Mouse (Mus musculus): ENCODE data around the gene Cbwd1.

Gene Cbwd1

DNA sequence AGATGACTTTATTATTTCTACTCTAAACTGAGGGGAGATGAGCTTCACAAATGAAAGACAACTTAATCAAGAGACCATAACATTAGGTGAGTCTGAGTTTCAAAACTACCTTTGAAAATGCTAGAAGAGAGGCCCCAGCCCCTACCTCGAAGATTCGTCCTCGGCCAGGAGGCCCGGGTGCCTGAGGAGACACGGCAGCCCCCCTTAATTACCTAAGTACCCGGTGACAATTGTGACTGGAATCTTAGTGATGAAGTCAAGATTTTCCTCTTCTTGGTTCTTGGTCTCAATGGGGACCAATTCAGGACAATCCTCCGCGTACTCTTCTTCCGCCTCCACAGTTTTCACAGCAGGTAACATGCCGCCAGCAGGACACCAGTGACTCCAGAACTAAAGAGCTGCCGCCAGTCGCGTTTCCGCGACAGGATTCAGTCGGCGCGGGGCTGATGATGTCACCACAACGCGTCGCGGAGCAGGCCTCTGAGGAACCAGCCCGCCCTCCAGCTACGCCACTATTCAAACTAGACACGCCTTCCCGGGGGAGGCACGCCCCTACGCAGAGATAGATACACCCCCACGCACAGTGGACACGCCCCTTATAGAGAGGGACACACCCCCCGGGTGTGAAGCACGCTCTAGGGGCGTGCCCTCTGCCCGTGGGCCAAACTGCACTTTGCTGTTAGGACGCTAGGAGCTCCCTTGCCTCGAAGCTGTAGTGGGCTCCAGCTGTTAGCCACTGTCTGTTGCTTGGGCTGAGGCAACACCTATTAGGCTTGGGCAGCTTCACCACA lies at the start of gene Cbwd1:
Cbwd1 (minus strand) TSS at position 439 of the 791 bp plus-strand sequence.
- DNase-seq = peak; percentile 98

DNA sequence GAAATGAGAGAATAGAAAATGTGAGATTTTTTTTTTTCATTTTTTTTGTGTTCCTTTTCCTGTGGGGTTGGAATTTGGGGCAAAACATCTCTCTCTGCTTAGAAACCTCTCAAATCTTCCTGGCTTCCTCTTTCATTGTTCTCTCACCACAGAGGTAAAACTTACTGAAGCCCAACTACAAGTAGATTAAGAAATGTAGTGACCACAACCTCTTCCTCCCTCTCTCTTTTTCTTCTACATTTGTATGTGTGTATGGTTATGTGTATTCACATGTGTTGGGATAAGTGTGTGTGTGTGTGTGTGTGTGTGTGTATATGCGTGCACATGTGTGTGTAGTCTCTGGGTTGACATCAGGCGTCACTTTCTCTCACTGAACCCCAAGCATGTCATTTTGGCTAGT lies 47.1 kb upstream of the Cbwd1 start:
- DNase-seq = no peak

DNA sequence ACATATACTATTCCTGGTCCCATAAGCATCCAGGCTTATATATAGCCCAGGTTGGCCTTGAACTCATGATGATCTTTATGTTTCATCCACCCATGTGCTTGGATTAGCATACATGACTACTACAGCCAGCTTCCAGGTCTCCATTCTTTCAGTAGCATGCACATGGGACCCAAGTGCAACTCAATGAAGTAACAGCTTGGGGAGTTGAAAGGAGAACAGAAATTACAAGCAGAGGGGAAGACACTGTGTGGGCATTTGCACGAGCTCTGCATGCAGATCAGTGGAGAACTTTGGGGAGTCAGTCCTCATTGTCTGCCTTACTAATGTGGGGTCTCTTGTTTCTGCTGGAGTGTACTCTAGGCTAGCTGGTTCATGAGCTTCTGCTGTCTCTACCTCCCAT lies 45.3 kb upstream of the Cbwd1 start:
- DNase-seq = no peak

DNA sequence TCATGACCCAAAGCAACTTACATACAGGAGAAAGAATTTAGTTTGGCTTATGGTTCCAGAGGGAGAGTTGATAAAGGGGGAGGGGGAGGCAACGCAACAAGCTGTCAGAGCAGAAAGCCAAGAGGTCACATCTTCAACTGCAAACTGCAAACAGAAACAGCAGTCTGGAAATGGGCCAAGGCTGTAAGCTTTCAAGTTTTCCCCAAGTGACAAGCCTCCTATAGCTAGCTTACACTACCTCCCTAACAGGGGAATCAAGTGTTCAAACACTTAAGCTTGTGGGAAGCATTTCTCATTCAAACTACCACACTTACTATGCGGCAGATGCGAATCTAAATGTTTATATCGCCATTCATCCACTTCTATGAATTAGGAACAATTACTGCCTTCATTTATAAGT lies 42.4 kb upstream of the Cbwd1 start:
- DNase-seq = no peak

DNA sequence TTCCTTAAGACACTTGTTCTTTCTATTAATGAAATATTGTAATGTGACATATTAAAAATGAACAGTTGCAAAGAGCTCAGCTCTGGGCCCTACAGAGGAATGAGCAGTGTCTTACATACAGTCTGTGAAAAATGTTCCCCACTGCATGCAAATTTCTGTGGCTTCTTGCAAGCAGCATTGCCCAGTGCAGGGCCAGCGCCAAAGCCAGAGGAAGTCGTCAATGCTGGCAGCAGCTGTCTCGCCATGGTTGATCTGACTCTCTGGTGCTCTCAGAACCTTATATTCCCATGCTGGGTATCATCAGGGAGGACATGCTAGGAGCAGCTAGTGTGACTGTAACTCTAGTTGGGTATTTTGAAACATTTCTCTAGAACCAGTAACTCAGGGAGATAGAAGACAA lies 41.4 kb upstream of the Cbwd1 start:
- no peak for DNase-seq

DNA sequence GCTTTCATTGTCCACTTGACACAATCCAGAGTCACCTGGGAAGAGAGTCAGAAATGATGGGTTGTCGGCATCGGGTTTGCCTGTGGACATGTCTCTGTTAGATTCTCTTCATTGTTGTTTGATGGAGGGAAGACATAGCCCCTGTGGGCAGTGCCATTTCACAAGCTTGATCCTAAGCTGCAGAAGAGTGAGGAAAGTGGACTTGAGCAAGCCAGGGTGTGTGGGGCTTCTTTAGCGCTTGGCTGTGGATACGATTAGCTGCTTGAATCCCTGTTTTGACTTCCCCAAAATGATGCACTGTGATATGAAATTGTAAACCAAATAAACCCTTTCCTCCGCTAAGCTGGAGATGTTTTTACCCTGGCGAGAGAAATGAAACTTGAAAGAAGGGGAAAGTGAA lies 40.6 kb upstream of the Cbwd1 start:
- DNase-seq = no peak

DNA sequence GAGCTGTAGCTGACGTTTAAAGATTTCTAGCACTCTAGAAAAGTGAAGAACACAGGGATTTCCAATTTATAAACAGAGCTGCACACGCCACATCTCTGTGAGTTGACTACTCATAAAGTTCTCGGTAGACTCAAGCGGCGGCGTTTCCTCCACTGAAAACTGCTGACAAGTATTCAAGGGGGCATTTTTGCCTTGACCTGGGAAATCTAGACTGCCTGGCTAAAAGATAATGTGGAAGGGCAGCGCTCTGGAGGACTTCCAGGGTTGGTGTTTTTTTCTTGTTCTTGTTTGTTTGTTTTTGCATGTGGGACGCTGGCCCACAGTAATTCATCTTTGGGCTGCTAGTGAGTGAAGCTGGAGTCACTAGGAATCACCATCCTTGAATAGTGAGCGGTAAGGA lies 38.7 kb upstream of the Cbwd1 start:
- DNase-seq = peak; percentile 40

DNA sequence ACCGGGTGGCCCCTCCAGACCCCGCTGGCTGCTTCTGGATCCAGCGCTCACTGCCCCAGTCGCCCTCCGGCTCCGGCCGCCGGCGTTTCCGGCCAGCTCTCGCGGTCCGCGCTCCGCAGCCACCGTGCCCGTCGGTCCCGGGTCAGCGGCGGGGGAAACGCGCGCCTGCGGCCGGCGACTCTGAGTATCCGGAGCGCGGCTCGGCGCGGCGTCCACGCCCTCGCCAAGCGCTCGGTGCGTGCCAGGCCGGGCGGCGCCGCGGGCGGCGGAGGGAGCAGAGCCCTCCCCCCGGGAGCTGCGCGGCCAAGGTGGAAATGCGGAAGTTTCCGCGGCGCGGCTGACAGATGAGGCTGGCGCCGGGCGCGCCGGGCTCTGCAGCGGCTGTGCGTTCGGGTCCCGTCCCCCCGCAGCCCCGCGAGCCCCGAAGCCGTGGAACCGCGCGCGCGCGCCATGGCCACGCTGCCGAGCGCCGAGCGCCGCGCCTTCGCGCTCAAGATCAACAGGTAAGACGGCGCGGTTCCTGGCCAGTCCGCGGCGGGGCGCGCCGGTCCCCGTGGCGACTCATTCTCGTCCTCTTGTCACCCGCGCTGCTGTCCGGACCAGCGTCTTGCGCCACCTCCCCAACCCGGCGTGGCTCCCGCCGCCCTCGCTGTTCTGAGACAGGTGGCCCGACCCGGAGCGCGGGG lies 37.9 kb upstream of the Cbwd1 start, which contains the start of gene Dock8:
Dock8 (plus strand) TSS at position 334 of the 686 bp plus-strand sequence.
- peak; percentile 81 for DNase-seq

DNA sequence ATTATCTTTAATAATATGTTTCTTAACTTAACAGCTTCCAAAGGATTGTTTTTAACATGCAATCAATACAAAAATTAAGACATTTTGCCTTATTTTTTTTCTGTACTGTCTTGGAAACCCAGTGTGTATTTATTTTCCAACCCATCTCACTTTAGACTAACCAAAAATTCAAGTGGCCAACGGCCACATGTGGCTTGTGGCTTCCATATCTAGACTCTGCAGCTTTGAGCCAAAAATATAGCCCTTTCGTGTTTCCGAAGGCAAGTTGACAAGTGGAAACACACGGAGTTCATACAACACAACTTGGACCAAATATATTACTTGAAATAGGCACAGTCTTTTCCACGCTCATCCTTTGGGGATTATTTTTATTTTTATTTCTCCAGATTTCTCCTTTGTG lies 37.2 kb upstream of the Cbwd1 start:
- DNase-seq = no peak

DNA sequence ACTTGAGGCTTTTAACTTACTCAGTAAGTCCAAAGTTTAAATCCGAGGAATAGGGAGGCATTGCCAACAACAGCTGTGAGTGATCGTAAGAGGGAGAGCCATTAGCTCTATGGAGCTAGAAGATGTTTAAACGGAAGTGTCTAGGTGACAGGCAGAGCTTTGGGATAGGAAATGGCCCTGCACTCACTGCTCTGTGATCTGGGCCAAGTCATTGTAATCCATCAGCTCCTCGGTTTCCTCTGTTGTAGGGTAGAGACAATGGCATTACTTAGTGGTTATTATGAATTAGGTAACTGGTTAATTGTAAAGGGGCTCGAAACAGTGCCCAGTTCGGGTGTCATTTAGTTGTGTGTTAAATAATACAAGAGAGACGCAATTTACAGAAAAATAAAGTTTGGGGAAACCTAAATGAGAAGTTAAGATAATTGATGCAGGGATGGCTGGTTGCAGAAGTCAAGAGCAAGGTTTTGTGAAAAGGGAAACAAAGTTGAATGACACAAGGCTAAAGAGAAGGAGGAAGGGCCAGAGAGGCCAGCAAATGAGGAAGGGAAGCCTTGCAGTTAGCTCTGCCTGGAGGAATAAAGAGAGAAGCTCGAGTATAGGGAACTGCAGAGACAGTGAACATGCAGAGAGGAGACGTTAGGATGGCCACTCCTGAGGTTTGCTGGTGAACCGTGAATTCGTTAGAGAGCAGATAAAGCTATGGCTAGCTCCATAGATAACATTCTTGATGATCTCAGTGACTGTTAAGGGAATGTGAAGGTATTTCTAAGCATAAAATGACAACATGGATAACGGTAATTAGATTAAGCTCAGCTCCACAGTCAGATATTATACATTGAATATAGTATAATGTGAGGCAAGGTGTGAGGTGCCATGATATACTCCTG lies 35.6 kb upstream of the Cbwd1 start:
- DNase-seq = no peak

DNA sequence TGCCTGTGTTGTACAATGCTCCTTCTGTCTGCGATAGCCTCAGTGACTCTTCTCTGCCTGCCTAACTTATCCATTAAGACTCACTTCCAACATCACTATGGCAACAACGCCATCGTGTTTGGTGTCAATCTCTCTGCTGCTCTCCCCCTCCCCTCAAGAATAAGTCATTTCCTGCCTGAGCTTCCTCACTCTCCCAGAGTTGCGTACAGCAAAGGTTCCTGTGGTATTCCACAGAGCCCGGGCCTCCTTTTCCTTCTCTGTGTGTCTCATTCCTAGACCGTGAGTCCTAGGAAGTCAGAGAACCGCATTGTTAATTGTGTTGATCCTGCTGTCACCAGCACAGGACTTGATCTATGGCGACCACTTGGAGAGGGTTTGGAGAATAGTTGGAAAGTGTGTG lies 33.5 kb upstream of the Cbwd1 start:
- no peak for DNase-seq

DNA sequence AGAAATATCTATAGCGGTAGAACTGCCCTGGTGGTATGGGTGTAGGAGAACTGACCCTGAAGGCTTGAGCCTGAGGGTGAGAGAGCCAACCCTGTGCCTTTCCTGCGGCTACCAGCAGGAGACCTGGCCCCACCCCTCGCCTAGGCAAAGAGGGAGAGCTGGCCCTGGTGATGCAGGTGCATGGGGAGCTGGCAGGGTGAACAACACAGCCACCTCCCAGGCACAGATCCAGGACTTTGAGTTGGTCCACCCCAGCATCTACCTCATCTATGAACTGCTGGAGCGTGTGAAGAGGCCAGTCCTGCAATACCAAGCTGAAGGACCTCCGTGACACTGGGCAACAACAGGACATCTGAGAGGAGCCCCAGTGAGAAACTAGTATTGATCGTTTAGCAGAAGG lies 32.1 kb upstream of the Cbwd1 start:
- peak; percentile 49 for DNase-seq

DNA sequence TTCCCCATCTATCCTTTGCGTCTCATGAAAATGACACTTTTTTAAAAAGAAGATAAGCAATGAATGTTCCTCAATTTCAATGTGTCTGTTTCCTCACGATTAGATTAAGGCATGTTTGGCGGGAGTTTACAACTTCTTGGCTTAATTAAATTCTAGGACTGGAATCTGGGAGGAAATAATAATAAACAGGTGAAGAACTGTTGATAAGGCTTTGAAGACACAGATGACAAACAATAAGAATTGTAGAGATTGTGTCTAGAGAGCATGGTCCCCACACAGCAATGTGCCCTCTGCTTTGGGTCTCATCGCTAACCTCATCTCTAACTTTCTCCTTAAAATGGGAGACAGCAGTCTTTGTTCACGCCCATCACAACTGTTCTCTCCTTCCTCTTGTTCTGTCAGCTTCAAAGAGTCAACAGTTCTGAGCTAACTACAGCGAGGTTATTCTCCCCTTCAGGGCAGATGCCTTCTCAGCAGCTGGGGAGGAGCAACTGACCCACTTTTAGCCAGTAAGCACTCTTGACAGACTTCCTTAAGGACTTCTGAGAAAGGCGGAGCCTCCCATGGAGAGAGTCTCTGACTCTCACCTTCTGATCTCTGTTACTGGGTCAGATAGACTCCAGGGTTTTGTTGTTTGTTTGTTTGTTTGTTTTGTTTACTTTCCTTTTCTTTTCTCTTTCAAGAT lies 28.9 kb upstream of the Cbwd1 start:
- no peak for DNase-seq

DNA sequence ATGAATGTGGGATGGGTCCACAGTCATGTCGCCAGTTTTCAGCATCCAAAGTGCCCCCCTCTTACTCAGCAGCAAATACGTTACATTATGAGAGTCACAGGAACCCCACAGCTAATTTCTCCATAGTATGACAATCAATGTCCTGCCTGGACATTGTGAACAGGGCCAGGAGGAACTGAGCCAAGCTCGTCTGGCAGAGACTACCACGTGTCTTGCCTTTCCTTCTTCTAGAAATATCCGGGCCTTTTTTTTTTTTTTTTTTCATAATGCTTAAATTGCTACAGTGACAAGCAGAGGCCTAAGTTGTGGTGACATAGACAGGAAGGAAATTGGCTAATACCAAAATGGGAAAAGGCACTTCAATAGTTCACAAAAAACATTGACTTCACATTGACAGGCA lies 27.4 kb upstream of the Cbwd1 start:
- no peak for DNase-seq

DNA sequence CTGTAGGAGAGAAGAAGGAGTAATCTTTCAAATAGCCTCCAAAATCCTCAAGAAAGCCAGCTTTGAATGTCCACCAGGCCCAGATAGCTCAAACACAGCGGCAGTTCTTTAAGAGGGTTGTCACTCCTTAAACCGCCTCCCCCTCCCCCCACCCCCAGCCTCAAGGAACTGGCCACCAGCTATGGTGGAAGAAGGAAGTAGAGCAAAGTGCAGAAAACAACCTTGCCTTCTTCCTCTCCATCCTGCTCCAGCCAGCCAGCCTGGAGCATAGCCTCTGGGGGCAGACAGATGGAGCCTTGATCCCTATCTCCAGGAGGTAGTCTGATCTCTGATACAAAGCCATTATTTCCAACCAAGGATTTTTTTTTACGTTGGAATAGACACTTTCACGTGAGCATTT lies 25.9 kb upstream of the Cbwd1 start:
- no peak for DNase-seq

DNA sequence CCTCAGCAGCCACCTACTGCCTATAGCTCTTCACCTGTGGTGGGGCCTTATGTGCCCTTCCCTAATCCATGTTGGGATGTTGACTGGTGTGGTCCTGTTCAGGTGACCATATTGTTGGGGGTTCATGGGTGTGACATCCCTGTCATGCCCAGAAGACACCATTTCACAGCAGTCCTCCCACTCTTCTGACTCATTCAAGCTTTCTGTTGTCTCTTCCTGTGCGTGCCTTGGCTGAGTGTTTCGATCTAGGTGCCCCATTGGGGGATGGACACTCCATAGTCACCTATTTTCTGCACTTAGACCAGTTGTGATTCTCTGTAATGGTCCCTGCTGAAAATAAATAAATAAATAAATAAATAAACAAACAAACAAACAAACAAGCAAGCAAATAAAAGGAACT lies 23.6 kb upstream of the Cbwd1 start:
- no peak for DNase-seq

DNA sequence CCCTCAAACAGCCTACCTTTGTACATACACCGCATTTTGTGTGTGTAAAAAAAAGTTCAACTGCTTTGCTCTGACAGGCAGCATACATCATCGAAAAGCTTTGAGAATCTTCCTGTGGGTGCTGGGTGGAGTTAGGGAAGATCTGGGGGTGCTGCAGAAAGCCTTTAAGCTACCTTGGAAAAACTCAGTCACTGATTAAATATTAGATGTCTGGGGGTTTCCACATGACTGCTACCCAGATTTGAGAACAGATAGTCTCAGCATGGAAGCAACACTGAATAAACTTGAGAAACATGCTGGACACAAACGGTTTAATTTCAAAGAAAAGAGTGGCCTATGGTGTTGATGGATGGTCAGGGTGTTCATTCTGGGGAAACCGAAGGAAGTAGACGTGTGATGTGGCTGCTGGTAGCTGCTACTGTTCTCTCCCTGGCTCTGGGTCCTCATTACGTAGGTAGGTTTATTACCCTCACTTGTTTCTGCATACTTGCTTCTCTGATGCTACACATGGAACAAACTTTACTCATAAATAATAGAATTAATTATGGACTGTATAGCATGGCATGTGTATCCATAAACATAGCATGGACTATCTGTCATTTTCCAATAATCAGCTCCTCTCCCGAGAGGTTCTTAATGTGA lies 22.6 kb upstream of the Cbwd1 start:
- DNase-seq = no peak

DNA sequence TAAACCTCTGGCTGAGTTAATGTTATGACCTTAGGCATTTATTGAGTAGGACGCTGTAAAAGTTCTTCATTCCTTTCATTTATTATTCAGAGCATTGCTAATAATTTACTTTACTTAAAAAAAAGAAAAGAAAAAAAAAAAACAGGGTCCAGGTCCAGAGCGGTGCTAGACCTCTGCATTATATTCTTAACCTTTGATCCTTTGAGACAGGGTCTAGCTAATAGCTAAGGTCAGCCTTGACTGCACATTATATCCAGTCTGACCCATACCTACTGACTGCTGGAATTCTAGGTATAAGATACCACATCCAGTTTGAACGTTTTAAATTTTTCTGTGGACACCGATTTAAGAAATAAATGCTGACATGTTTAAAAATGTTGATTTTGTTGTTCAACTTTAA lies 21.6 kb upstream of the Cbwd1 start:
- DNase-seq = no peak

DNA sequence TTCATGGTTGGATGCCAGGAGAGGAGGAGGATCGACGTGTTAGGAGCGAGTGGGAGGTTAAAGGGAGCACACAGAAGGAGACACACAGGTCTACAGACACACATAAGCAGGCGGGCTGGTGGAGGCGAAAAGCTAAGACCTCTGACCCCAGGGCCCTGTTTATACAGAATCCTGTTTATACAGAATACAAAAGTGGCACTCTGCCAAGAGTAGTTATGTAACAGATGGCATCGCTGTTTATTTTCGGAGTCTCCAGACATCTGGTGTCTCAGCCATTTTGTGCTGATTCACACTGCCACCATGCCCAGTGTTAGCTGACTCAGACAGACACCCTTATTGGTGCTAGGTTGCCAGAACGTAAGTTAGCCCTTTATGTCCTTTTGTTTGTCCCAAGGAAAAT lies 19.9 kb upstream of the Cbwd1 start:
- DNase-seq = peak; percentile 67

DNA sequence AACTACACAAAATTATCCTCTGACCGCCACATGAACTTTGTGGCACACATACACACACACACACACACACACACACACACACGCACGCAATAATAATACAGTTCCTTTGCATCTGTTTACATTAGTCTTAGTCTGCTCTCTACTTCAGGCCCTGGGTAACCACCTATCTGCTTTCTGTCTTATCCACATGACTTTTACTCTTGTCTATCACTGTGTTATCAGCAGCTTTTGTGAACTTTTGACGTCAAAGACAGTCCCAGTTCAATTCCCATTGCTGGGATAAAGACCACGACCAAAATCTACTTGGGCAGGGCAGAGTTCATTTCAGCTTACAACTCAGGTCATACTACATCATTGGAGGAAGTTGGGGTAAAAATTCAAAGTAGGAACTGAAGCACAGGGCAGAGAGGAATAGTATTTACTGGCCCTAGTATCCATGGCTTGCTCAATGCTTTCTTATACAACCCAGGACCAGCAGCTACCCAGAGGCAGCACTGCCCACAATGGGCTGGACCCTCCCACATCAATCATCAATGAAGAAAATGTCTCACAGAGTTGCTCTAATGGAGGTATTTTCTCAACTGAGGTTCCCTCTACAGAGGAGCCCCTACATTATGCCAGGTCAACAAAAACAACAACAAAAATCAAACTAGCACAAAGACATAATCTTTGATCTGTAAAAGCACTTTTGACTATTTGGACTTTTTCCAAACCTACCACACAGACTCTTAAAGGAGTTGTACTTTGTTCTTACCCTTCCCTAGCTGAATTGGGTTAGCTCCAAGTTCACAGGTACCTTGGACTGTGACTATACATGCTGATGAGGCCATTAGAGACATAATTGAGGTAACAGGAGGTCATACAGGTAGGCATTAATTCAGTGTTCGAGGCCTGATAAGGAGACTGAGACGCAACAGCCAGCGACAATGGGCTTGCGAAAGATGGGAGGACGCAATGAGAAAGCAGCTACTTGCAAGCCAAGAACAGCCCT lies 17.7 kb upstream of the Cbwd1 start:
- DNase-seq = peak; percentile 75

DNA sequence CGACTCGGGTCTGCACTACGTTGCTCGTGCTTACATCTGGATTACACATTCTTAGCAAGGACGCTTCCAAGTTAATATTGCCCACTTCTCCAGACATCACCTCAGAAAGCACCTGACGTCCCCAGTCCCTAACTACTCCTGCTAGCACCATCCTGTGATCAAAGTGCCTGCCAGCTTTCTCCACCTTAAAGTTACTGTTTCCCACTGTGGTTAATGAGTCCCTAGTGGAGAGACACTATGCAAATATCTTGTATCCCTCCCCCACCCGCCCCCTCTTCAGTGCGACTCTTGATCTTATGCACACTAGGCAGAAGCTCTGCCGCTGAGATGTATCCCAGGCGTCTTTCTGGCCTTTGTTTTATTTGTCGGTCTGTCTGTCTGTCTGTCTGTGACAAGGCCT lies 16.6 kb upstream of the Cbwd1 start:
- peak; percentile 86 for DNase-seq

Data from kidney, adult 11 months (tissue).